Mouse (Mus musculus) stomach, postnatal 0 days (tissue): ENCODE data around the gene Plch1.

Experiments
- CTCF ChIP-seq: IDR thresholded peaks from 2 replicates; pipeline ENCODE4 v1.5.1; 2016; ENCODE audit warnings: antibody characterized with exemption, low read depth, mild to moderate bottlenecking, moderate library complexity
- EP300 ChIP-seq: optimal IDR thresholded peaks from 2 replicates; pipeline ENCODE3; 2016; ENCODE audit warnings: antibody characterized with exemption

GRCm38 (mm10) chr3:63664575-63665243, 234.6 kb downstream of the Plch1 start:
- TF ChIP-seq CTCF = no peak
- TF ChIP-seq EP300 = no peak
